Mouse (Mus musculus): ENCODE results near the gene Mcfd2. TPM values are rescaled to one million over a fixed set of nuclear protein-coding genes. Genes with fewer than 3 reads are reported as not detected.

The Mcfd2 gene
- total and polyA plus RNA-seq, 3 experiments: 5.3 to 34.4 (median 15.4) TPM

- Histone ChIP-seq H3K4me1 (ENCODE audit: insufficient read depth, low read depth, low read length) (peaks cover 6% of the 10 kb centered on the region; the same call in 1 of the 2 replicates), H3K4me3 (ENCODE audit: low read depth, low read length) (no peak overlapping the region), H3K9me3 (replicated peaks) (no peaks in the 10 kb centered on the region), H3K27me3 (ENCODE audit: insufficient read depth, low read length) (peaks cover 39% of the 10 kb centered on the region), H3K36me3 (replicated peaks) (no peaks in the 10 kb centered on the region)
- ATAC-seq (ENCODE audit: extremely low read depth, insufficient number of reproducible peaks, low FRiP score, poor library complexity, severe bottlenecking): no peak
- TF ChIP-seq TAL1 (conservative IDR thresholded peaks at IDR 0.05; ENCODE audit: low read depth, low read length) (no peak), POLR2AphosphoS5 (IDR thresholded peaks at IDR 0.05; ENCODE audit: insufficient replicate concordance, low read depth, low read length) (no peak), CTCF (IDR thresholded peaks at IDR 0.05; ENCODE audit: low read depth, low read length) (no peak), GATA2 (IDR thresholded peaks at IDR 0.05; ENCODE audit: borderline replicate concordance, low read depth, low read length) (no peak), GATA1 (IDR thresholded peaks at IDR 0.05; ENCODE audit: borderline replicate concordance, low read length) (no peak)
- DNase-seq (ENCODE audit: low spot score): no peak
These were observed 9.9 kb upstream of the Mcfd2 start for GRCm38 (mm10) chr17:87275363-87276341.

GRCm38 (mm10) chr17:87269454-87269853 is 3.7 kb upstream of the Mcfd2 start:
- ATAC-seq (ENCODE audit: extremely low read depth, insufficient number of reproducible peaks, low FRiP score, poor library complexity, severe bottlenecking): no peak
- H3K9me3 ChIP-seq (replicated peaks): no peaks in the 10 kb centered on the region
- TF ChIP-seq TAL1 (conservative IDR thresholded peaks at IDR 0.05; ENCODE audit: low read depth, low read length) (no peak), GATA1 (IDR thresholded peaks at IDR 0.05; ENCODE audit: borderline replicate concordance, low read length) (no peak), POLR2AphosphoS5 (IDR thresholded peaks at IDR 0.05; ENCODE audit: insufficient replicate concordance, low read depth, low read length) (no peak), CTCF (IDR thresholded peaks at IDR 0.05; ENCODE audit: low read depth, low read length) (no peak), GATA2 (IDR thresholded peaks at IDR 0.05; ENCODE audit: borderline replicate concordance, low read depth, low read length) (no peak)
- no peak for DNase-seq (ENCODE audit: low spot score)
- no peak overlapping the region for H3K4me3 ChIP-seq (ENCODE audit: low read depth, low read length)
- H3K27me3 ChIP-seq (ENCODE audit: insufficient read depth, low read length): peaks cover 51% of the 10 kb centered on the region
- H3K36me3 ChIP-seq (replicated peaks): peaks cover under 1% of the 10 kb centered on the region
- H3K4me1 ChIP-seq (ENCODE audit: insufficient read depth, low read depth, low read length): peaks cover 20% of the 10 kb centered on the region

GRCm38 (mm10) chr17:87264927-87265791 is 576 bp downstream of the Mcfd2 start:
- Histone ChIP-seq H3K4me3 (ENCODE audit: low read depth, low read length) (peak overlapping the region; percentile 97), H3K27me3 (ENCODE audit: insufficient read depth, low read length) (peaks cover 24% of the 10 kb centered on the region), H3K4me1 (ENCODE audit: insufficient read depth, low read depth, low read length) (peaks cover 27% of the 10 kb centered on the region), H3K9me3 (replicated peaks) (no peaks in the 10 kb centered on the region), H3K36me3 (replicated peaks) (peaks cover 30% of the 10 kb centered on the region)
- TF ChIP-seq GATA2 (IDR thresholded peaks at IDR 0.05; ENCODE audit: borderline replicate concordance, low read depth, low read length) (no peak), TAL1 (conservative IDR thresholded peaks at IDR 0.05; ENCODE audit: low read depth, low read length) (no peak), CTCF (IDR thresholded peaks at IDR 0.05; ENCODE audit: low read depth, low read length) (no peak), POLR2AphosphoS5 (IDR thresholded peaks at IDR 0.05; ENCODE audit: insufficient replicate concordance, low read depth, low read length) (no peak), GATA1 (IDR thresholded peaks at IDR 0.05; ENCODE audit: borderline replicate concordance, low read length) (no peak)
- peak; percentile 6; the same call in 1 of the 2 replicates for ATAC-seq (ENCODE audit: extremely low read depth, insufficient number of reproducible peaks, low FRiP score, poor library complexity, severe bottlenecking)
- DNase-seq (ENCODE audit: low spot score): no peak

- ATAC-seq (ENCODE audit: extremely low read depth, insufficient number of reproducible peaks, low FRiP score, poor library complexity, severe bottlenecking) (no peak), DNase-seq (ENCODE audit: low spot score) (no peak)
- TF ChIP-seq GATA2 (IDR thresholded peaks at IDR 0.05; ENCODE audit: borderline replicate concordance, low read depth, low read length) (no peak), POLR2AphosphoS5 (IDR thresholded peaks at IDR 0.05; ENCODE audit: insufficient replicate concordance, low read depth, low read length) (no peak), TAL1 (conservative IDR thresholded peaks at IDR 0.05; ENCODE audit: low read depth, low read length) (no peak), CTCF (IDR thresholded peaks at IDR 0.05; ENCODE audit: low read depth, low read length) (no peak), GATA1 (IDR thresholded peaks at IDR 0.05; ENCODE audit: borderline replicate concordance, low read length) (no peak)
- Histone ChIP-seq H3K36me3 (replicated peaks) (peaks cover 38% of the 10 kb centered on the region), H3K27me3 (ENCODE audit: insufficient read depth, low read length) (peaks cover 17% of the 10 kb centered on the region), H3K4me3 (ENCODE audit: low read depth, low read length) (no peak overlapping the region), H3K9me3 (replicated peaks) (no peaks in the 10 kb centered on the region), H3K4me1 (ENCODE audit: insufficient read depth, low read depth, low read length) (peaks cover 27% of the 10 kb centered on the region)
These were observed 1.5 kb downstream of the Mcfd2 start for GRCm38 (mm10) chr17:87264054-87264830.

- ATAC-seq (ENCODE audit: extremely low read depth, insufficient number of reproducible peaks, low FRiP score, poor library complexity, severe bottlenecking) (no peak), DNase-seq (ENCODE audit: low spot score) (no peak)
- no peak overlapping the region for H3K4me3 ChIP-seq (ENCODE audit: low read depth, low read length)
- peaks cover 27% of the 10 kb centered on the region for H3K4me1 ChIP-seq (ENCODE audit: insufficient read depth, low read depth, low read length)
- H3K27me3 ChIP-seq (ENCODE audit: insufficient read depth, low read length): peaks cover 8% of the 10 kb centered on the region
- no peaks in the 10 kb centered on the region for H3K9me3 ChIP-seq (replicated peaks)
- TF ChIP-seq CTCF (IDR thresholded peaks at IDR 0.05; ENCODE audit: low read depth, low read length) (no peak), TAL1 (conservative IDR thresholded peaks at IDR 0.05; ENCODE audit: low read depth, low read length) (no peak), POLR2AphosphoS5 (IDR thresholded peaks at IDR 0.05; ENCODE audit: insufficient replicate concordance, low read depth, low read length) (no peak), GATA1 (IDR thresholded peaks at IDR 0.05; ENCODE audit: borderline replicate concordance, low read length) (no peak), GATA2 (IDR thresholded peaks at IDR 0.05; ENCODE audit: borderline replicate concordance, low read depth, low read length) (no peak)
- peaks cover 45% of the 10 kb centered on the region for H3K36me3 ChIP-seq (replicated peaks)
These were observed 2.3 kb downstream of the Mcfd2 start for GRCm38 (mm10) chr17:87263401-87263800.

Measured in G1E (cell line).